Mouse (Mus musculus): Measurements from ENCODE around the gene Leng1.
A peak's percentile ranks its signal among the peaks of the same experiment; 100 is the strongest.

The Leng1 gene

GRCm38 (mm10) chr7:3629543-3630477 is 35.8 kb downstream of the Leng1 start, which contains the start of the genes Tfpt and Prpf31:
Gene Tfpt, minus strand, starts transcription at chr7:3629929.
Gene Prpf31, plus strand, starts transcription at chr7:3629985.
- DNase-seq (ENCODE audit: low spot score in 2 of 2): peak; percentile 92 to 94

- no peak for DNase-seq (ENCODE audit: low spot score in 2 of 2)
Measured at GRCm38 (mm10) chr7:3629030-3629429, 36.6 kb downstream of the Leng1 start.

GRCm38 (mm10) chr7:3617242-3617995 is 48.2 kb downstream of the Leng1 start, which contains the start of gene Ndufa3:
Gene Ndufa3, plus strand, starts transcription at chr7:3617373.
- peak; percentile 69 to 74 for DNase-seq (ENCODE audit: low spot score in 2 of 2)

GRCm38 (mm10) chr7:3616389-3617241 is 49.0 kb downstream of the Leng1 start:
- peak in 1 of 2 experiments; percentile 32 for DNase-seq (ENCODE audit: low spot score in 2 of 2)

- no peak for DNase-seq (ENCODE audit: low spot score in 2 of 2)
Measured at GRCm38 (mm10) chr7:3616057-3616388, 49.6 kb downstream of the Leng1 start, which contains the start of gene Oscar. Gene Oscar, minus strand, starts transcription at chr7:3616157.

GRCm38 (mm10) chr7:3614021-3614420 is 51.6 kb downstream of the Leng1 start:
- no peak for DNase-seq (ENCODE audit: low spot score in 2 of 2)

GRCm38 (mm10) chr7:3611006-3611405 is 54.6 kb downstream of the Leng1 start:
- no peak for DNase-seq (ENCODE audit: low spot score in 2 of 2)

- DNase-seq (ENCODE audit: low spot score in 2 of 2): no peak
Measured at GRCm38 (mm10) chr7:3610437-3610836, 55.2 kb downstream of the Leng1 start.

All from frontal cortex, postnatal 25 days (tissue).